Mouse (Mus musculus): ENCODE results near the gene Cox7b. TPM values are rescaled to one million over a fixed set of nuclear protein-coding genes. Genes with fewer than 3 reads are reported as not detected.

Gene Cox7b
- total and polyA plus RNA-seq, 2 experiments from 2014 or later = 193 to 393 TPM

- H3K36me3 ChIP-seq (ENCODE audit: insufficient read depth) = no peaks in the 10 kb centered on the region
- 91% methylated on average over 3 of the region's 3 CpGs for WGBS
Measured at GRCm38 (mm10) chrX:106017102-106017501, 1.6 kb downstream of the Cox7b start.

GRCm38 (mm10) chrX:106017516-106017915, 2.0 kb downstream of the Cox7b start:
- no peak for TF ChIP-seq CTCF (IDR thresholded peaks at IDR 0.05; ENCODE audit: low read depth)
- Histone ChIP-seq H3K4me3 (ENCODE audit: low read depth, low read length) (no peak overlapping the region), H3K9ac (no peak overlapping the region), H3K27me3 (ENCODE audit: insufficient read depth, low read length) (no peaks in the 10 kb centered on the region), H3K4me1 (ENCODE audit: insufficient read depth) (no peaks in the 10 kb centered on the region), H3K36me3 (ENCODE audit: insufficient read depth) (no peaks in the 10 kb centered on the region), H3K27ac (ENCODE audit: low read depth, low read length) (no peak overlapping the region), H3K4me2 (ENCODE audit: low read depth) (no peak overlapping the region), H3K9me3 (ENCODE audit: low read length) (no peaks in the 10 kb centered on the region)
- 91% methylated on average over 4 of the region's 4 CpGs for WGBS
- DNase-seq (no peak), ATAC-seq (no peak)

More at GRCm38 (mm10) chrX:106017102-106017501, 1.6 kb downstream of the Cox7b start:
- Histone ChIP-seq H3K4me1 (ENCODE audit: insufficient read depth) (no peaks in the 10 kb centered on the region), H3K27me3 (ENCODE audit: insufficient read depth, low read length) (no peaks in the 10 kb centered on the region), H3K4me2 (ENCODE audit: low read depth) (peak overlapping the region; percentile 2; the same call in 1 of the 2 replicates), H3K27ac (ENCODE audit: low read depth, low read length) (no peak overlapping the region), H3K9me3 (ENCODE audit: low read length) (no peaks in the 10 kb centered on the region), H3K4me3 (ENCODE audit: low read depth, low read length) (no peak overlapping the region), H3K9ac (no peak overlapping the region)
- ATAC-seq (no peak), DNase-seq (no peak)
- TF ChIP-seq CTCF (IDR thresholded peaks at IDR 0.05; ENCODE audit: low read depth) = no peak

- Histone ChIP-seq H3K9ac (peak within 1 kb of the TSS; percentile 56), H3K36me3 (ENCODE audit: insufficient read depth) (no peaks in the 10 kb centered on the region), H3K9me3 (ENCODE audit: low read length) (no peaks in the 10 kb centered on the region), H3K27me3 (ENCODE audit: insufficient read depth, low read length) (no peaks in the 10 kb centered on the region), H3K4me2 (ENCODE audit: low read depth) (peak within 1 kb of the TSS; percentile 45), H3K4me3 (ENCODE audit: low read depth, low read length) (peak within 1 kb of the TSS; percentile 58), H3K27ac (ENCODE audit: low read depth, low read length) (peak within 1 kb of the TSS; percentile 59; the same call in 1 of the 2 replicates), H3K4me1 (ENCODE audit: insufficient read depth) (peaks cover 3% of the 10 kb centered on the region)
- peak; percentile 82 for TF ChIP-seq CTCF (IDR thresholded peaks at IDR 0.05; ENCODE audit: low read depth)
- WGBS = 30% methylated on average over 36 of the region's 36 CpGs
- DNase-seq = peak; percentile 93
- peak; percentile 98 for ATAC-seq
Measured at GRCm38 (mm10) chrX:106026418-106027342, 11.2 kb downstream of the Cox7b start, which contains the start of gene Atp7a. Gene Atp7a, plus strand, starts transcription at chrX:106027276.

- WGBS = 28% methylated on average over 8 of the region's 8 CpGs
- no peaks in the 10 kb centered on the region for H3K36me3 ChIP-seq (ENCODE audit: insufficient read depth)
- no peaks in the 10 kb centered on the region for H3K27me3 ChIP-seq (ENCODE audit: insufficient read depth, low read length)
- ATAC-seq (peak; percentile 33; the same call in 1 of the 2 replicates), DNase-seq (no peak)
- peaks cover 3% of the 10 kb centered on the region for H3K4me1 ChIP-seq (ENCODE audit: insufficient read depth)
- peak overlapping the region; percentile 45 for H3K4me2 ChIP-seq (ENCODE audit: low read depth)
- no peak for TF ChIP-seq CTCF (IDR thresholded peaks at IDR 0.05; ENCODE audit: low read depth)
- peak overlapping the region; percentile 56 for H3K9ac ChIP-seq
- H3K9me3 ChIP-seq (ENCODE audit: low read length) = no peaks in the 10 kb centered on the region
- H3K4me3 ChIP-seq (ENCODE audit: low read depth, low read length) = peak overlapping the region; percentile 58
- H3K27ac ChIP-seq (ENCODE audit: low read depth, low read length) = peak overlapping the region; percentile 59; the same call in 1 of the 2 replicates
Measured at GRCm38 (mm10) chrX:106027343-106027674, 11.8 kb downstream of the Cox7b start.

GRCm38 (mm10) chrX:106030176-106030575, 14.7 kb downstream of the Cox7b start:
- no peak for DNase-seq
- Histone ChIP-seq H3K9me3 (ENCODE audit: low read length) (no peaks in the 10 kb centered on the region), H3K36me3 (ENCODE audit: insufficient read depth) (no peaks in the 10 kb centered on the region), H3K9ac (no peak overlapping the region), H3K4me1 (ENCODE audit: insufficient read depth) (peaks cover 3% of the 10 kb centered on the region), H3K4me2 (ENCODE audit: low read depth) (no peak overlapping the region), H3K4me3 (ENCODE audit: low read depth, low read length) (no peak overlapping the region), H3K27ac (ENCODE audit: low read depth, low read length) (no peak overlapping the region), H3K27me3 (ENCODE audit: insufficient read depth, low read length) (no peaks in the 10 kb centered on the region)
- TF ChIP-seq CTCF (IDR thresholded peaks at IDR 0.05; ENCODE audit: low read depth) = no peak
- WGBS = 67% methylated on average over 5 of the region's 5 CpGs
- ATAC-seq = no peak

- H3K36me3 ChIP-seq (ENCODE audit: insufficient read depth) = no peaks in the 10 kb centered on the region
- H3K27ac ChIP-seq (ENCODE audit: low read depth, low read length) = no peak overlapping the region
- H3K4me3 ChIP-seq (ENCODE audit: low read depth, low read length) = no peak overlapping the region
- H3K4me2 ChIP-seq (ENCODE audit: low read depth) = no peak overlapping the region
- TF ChIP-seq CTCF (IDR thresholded peaks at IDR 0.05; ENCODE audit: low read depth) = no peak
- no peak overlapping the region for H3K9ac ChIP-seq
- peaks cover 3% of the 10 kb centered on the region for H3K4me1 ChIP-seq (ENCODE audit: insufficient read depth)
- H3K9me3 ChIP-seq (ENCODE audit: low read length) = no peaks in the 10 kb centered on the region
- no peaks in the 10 kb centered on the region for H3K27me3 ChIP-seq (ENCODE audit: insufficient read depth, low read length)
- ATAC-seq (no peak), DNase-seq (no peak)
Measured at GRCm38 (mm10) chrX:106031124-106031523, 15.6 kb downstream of the Cox7b start.

- no peak overlapping the region for H3K27ac ChIP-seq (ENCODE audit: low read depth, low read length)
- ATAC-seq = no peak
- no peaks in the 10 kb centered on the region for H3K36me3 ChIP-seq (ENCODE audit: insufficient read depth)
- H3K9me3 ChIP-seq (ENCODE audit: low read length) = no peaks in the 10 kb centered on the region
- no peak overlapping the region for H3K4me3 ChIP-seq (ENCODE audit: low read depth, low read length)
- no peak overlapping the region for H3K9ac ChIP-seq
- no peak overlapping the region for H3K4me2 ChIP-seq (ENCODE audit: low read depth)
- H3K27me3 ChIP-seq (ENCODE audit: insufficient read depth, low read length) = no peaks in the 10 kb centered on the region
- DNase-seq = no peak
- H3K4me1 ChIP-seq (ENCODE audit: insufficient read depth) = no peaks in the 10 kb centered on the region
- WGBS = 50% methylated on average over 2 of the region's 2 CpGs
- TF ChIP-seq CTCF (IDR thresholded peaks at IDR 0.05; ENCODE audit: low read depth) = no peak
Measured at GRCm38 (mm10) chrX:106035727-106036126, 20.2 kb downstream of the Cox7b start.

Measured in forebrain, postnatal 0 days (tissue).